Mouse (Mus musculus) embryonic facial prominence, embryonic 11.5 days (tissue): ENCODE measurements around the gene Olfr557. TPM values are rescaled to one million over a fixed set of nuclear protein-coding genes. Genes with fewer than 3 reads are reported as not detected.

Experiments
- ATAC-seq: fragments of 200-750 bp; cut with Nextera tagmentation; replicated peaks from 2 replicates; pipeline ENCODE4 v1.8.0; 2017; ENCODE audit warnings: low read depth; ENCODE audit not compliant: insufficient number of reproducible peaks, low FRiP score, low TSS enrichment
- DNase-seq: peaks from one replicate; pipeline ENCODE4 v3.0.0-alpha.2; 2015; ENCODE audit warnings: low spot score
- H3K27ac ChIP-seq: fragments of 300-500 bp; sonication (generic); replicated peaks from 2 replicates; pipeline ENCODE4 v1.5.1; 2014; ENCODE audit warnings: mild to moderate bottlenecking, low read depth, low read length, control low read depth
- H3K27me3 ChIP-seq: fragments of 300-500 bp; sonication (generic); 2 replicates; pipeline ENCODE4 v1.6.1; 2014; ENCODE audit warnings: mild to moderate bottlenecking, low read length, moderate library complexity, mixed read lengths; ENCODE audit not compliant: control insufficient read depth, insufficient read depth
- H3K36me3 ChIP-seq: fragments of 300-500 bp; sonication (generic); replicated peaks from 2 replicates; pipeline ENCODE4 v1.6.1; 2014; ENCODE audit warnings: low read depth, mild to moderate bottlenecking, low read length, moderate library complexity, mixed read lengths; ENCODE audit not compliant: control insufficient read depth, insufficient read depth
- H3K4me1 ChIP-seq: fragments of 300-500 bp; sonication (generic); 2 replicates; pipeline ENCODE4 v1.6.1; 2014; ENCODE audit warnings: low read length, mixed read lengths; ENCODE audit not compliant: control insufficient read depth, insufficient read depth
- H3K4me2 ChIP-seq: fragments of 300-500 bp; sonication (generic); 2 replicates; pipeline ENCODE4 v1.6.1; 2014; ENCODE audit warnings: low read depth, mild to moderate bottlenecking, control low read depth, low read length, moderate library complexity
- H3K4me3 ChIP-seq: fragments of 300-500 bp; sonication (generic); 2 replicates; pipeline ENCODE4 v1.5.1; 2014; ENCODE audit warnings: low read depth, low read length, control low read depth
- H3K9ac ChIP-seq: fragments of 300-500 bp; sonication (generic); replicated peaks from 2 replicates; pipeline ENCODE4 v1.6.1; 2014; ENCODE audit warnings: mild to moderate bottlenecking, control low read depth, low read length
- H3K9me3 ChIP-seq: fragments of 300-500 bp; sonication (generic); replicated peaks from 2 replicates; pipeline ENCODE4 v1.6.1; 2016; ENCODE audit warnings: mild to moderate bottlenecking, low read length, inconsistent platforms, mixed read lengths; ENCODE audit not compliant: control insufficient read depth
- WGBS: fragments of 180-500 bp; shearing (Covaris S2); extraction: QIAGEN DNeasy Blood & Tissue Kit; methylation state at CpG from one replicate; pipeline ENCODE4 v1.1.7; 2014; 5-methylcytosine and 5-hydroxymethylcytosine counted together
- polyA plus RNA-seq: library from polyadenylated mRNA; unstranded; fragments of >200 nt; fragmentation: Nextera tagmentation; extraction: Ambion mirVana; gene quantifications from 2 replicates; pipeline ENCODE4 v1.2.1, GENCODE M21; 2014

Olfr557 gene
- polyA plus RNA-seq, 1 experiment from 2014 or later: not detected

- Histone ChIP-seq H3K4me2 (no peak within 1 kb of the TSS), H3K9ac (no peak within 1 kb of the TSS), H3K4me3 (no peak within 1 kb of the TSS), H3K36me3 (no peaks in the 10 kb centered on the region), H3K27me3 (no peaks in the 10 kb centered on the region), H3K9me3 (no peaks in the 10 kb centered on the region), H3K27ac (no peak within 1 kb of the TSS), H3K4me1 (no peaks in the 10 kb centered on the region)
- DNase-seq: no peak
- no peak for ATAC-seq
These were observed 6.2 kb downstream of the Olfr557 start, which contains the start of gene Olfr558 for GRCm38 (mm10) chr7:102701915-102702314. Olfr558 (plus strand) TSS chr7:102702215.

GRCm38 (mm10) chr7:102718970-102719369 is 23.3 kb downstream of the Olfr557 start, which contains the start of gene Olfr33:
Olfr33 (minus strand) TSS chr7:102719070.
- H3K27ac ChIP-seq: no peak within 1 kb of the TSS
- ATAC-seq: no peak

DNA sequence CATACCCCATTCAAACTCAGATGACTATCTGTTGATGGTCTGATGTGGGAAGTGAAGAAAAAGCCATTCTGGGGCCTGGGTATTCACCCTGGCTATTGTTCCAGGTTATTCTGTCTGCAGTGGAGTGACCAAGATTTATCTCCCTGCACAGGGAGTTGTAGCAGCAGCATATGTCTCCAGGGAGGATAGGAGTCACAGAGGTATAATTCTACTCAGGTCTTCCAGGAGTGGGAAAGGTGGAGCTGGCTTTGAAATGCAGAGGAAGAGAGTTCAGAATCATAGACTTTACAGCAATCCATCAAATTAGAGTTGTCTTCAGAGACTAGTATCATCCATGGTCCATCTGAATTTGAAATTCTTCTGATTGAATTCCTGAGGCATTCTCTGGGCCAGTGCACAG is 31.7 kb downstream of the Olfr557 start, which contains the start of gene Olfr559:
TSS of gene Olfr559 (minus strand) at position 101 of the 400 bp plus-strand sequence.
- no peak within 1 kb of the TSS for H3K4me2 ChIP-seq
- no peak within 1 kb of the TSS for H3K9ac ChIP-seq
- H3K4me3 ChIP-seq: no peak within 1 kb of the TSS
- no peaks in the 10 kb centered on the region for H3K4me1 ChIP-seq
- H3K9me3 ChIP-seq: no peaks in the 10 kb centered on the region
- no peak for ATAC-seq
- H3K27ac ChIP-seq: no peak within 1 kb of the TSS
- no peaks in the 10 kb centered on the region for H3K27me3 ChIP-seq
- H3K36me3 ChIP-seq: no peaks in the 10 kb centered on the region
- DNase-seq: no peak

More at GRCm38 (mm10) chr7:102718970-102719369, 23.3 kb downstream of the Olfr557 start, which contains the start of gene Olfr33:
- Histone ChIP-seq H3K4me3 (no peak within 1 kb of the TSS), H3K4me2 (no peak within 1 kb of the TSS), H3K9ac (no peak within 1 kb of the TSS), H3K4me1 (no peaks in the 10 kb centered on the region), H3K9me3 (no peaks in the 10 kb centered on the region), H3K36me3 (no peaks in the 10 kb centered on the region), H3K27me3 (no peaks in the 10 kb centered on the region)
- DNase-seq: no peak
- WGBS: 51% methylated on average over 1 of the region's 1 CpGs

- ATAC-seq: no peak
- Histone ChIP-seq H3K4me2 (no peak overlapping the region), H3K27ac (no peak overlapping the region), H3K36me3 (no peaks in the 10 kb centered on the region), H3K27me3 (no peaks in the 10 kb centered on the region), H3K4me3 (no peak overlapping the region), H3K9me3 (no peaks in the 10 kb centered on the region), H3K9ac (no peak overlapping the region), H3K4me1 (no peaks in the 10 kb centered on the region)
- no peak for DNase-seq
- 60% methylated on average over 1 of the region's 1 CpGs for WGBS
These were observed 38.1 kb downstream of the Olfr557 start for GRCm38 (mm10) chr7:102733793-102734192.

- no peak overlapping the region for H3K27ac ChIP-seq
- ATAC-seq (no peak), DNase-seq (no peak)
- no peaks in the 10 kb centered on the region for H3K4me1 ChIP-seq
- H3K27me3 ChIP-seq: no peaks in the 10 kb centered on the region
- WGBS: 46% methylated on average over 2 of the region's 2 CpGs
- H3K9ac ChIP-seq: no peak overlapping the region
- H3K4me2 ChIP-seq: no peak overlapping the region
- H3K36me3 ChIP-seq: no peaks in the 10 kb centered on the region
- H3K9me3 ChIP-seq: no peaks in the 10 kb centered on the region
- no peak overlapping the region for H3K4me3 ChIP-seq
These were observed 42.0 kb downstream of the Olfr557 start for GRCm38 (mm10) chr7:102737705-102738104.

Other genes starting within 250 kb of the Olfr557 start
- 0.25 and 0.67 TPM in 2 replicates for gene Olfr543, start 214.2 kb upstream of the Olfr557 start, polyA plus RNA-seq
- 0.06 TPM in 1 of 2 replicates, not detected in the other for gene Olfr544, start 207.6 kb upstream of the Olfr557 start, polyA plus RNA-seq
- gene Olfr545, start 196.3 kb upstream of the Olfr557 start, polyA plus RNA-seq: not detected in 2 replicates
- gene Olfr547, start 161.2 kb upstream of the Olfr557 start, polyA plus RNA-seq: not detected in 2 replicates
- gene Olfr548-ps1, start 155.0 kb upstream of the Olfr557 start, polyA plus RNA-seq: not detected in 2 replicates
- gene Olfr549, start 146.0 kb upstream of the Olfr557 start, polyA plus RNA-seq: not detected in 2 replicates
- gene Trim21, start 130.4 kb upstream of the Olfr557 start, polyA plus RNA-seq: 0.52 and 0.72 TPM in 2 replicates
- gene Olfr550, start 124.5 kb upstream of the Olfr557 start, polyA plus RNA-seq: not detected in 2 replicates
- not detected in 2 replicates for gene Olfr551, start 104.0 kb upstream of the Olfr557 start, polyA plus RNA-seq
- gene Olfr552, start 98.1 kb upstream of the Olfr557 start, polyA plus RNA-seq: not detected in 2 replicates
- not detected in 2 replicates for gene Olfr553, start 77.7 kb upstream of the Olfr557 start, polyA plus RNA-seq
- not detected in 2 replicates for gene Olfr554, start 57.5 kb upstream of the Olfr557 start, polyA plus RNA-seq
- gene Olfr555, start 37.1 kb upstream of the Olfr557 start, polyA plus RNA-seq: not detected in 2 replicates
- not detected in 2 replicates for gene Olfr556, start 31.0 kb upstream of the Olfr557 start, polyA plus RNA-seq
- gene Trim68, start 8.6 kb upstream of the Olfr557 start, polyA plus RNA-seq: 11.4 and 14.7 TPM in 2 replicates
- 0.24 TPM in 1 of 2 replicates, not detected in the other for gene Olfr558, start 6.3 kb downstream of the Olfr557 start, polyA plus RNA-seq
- not detected in 2 replicates for gene Olfr33, start 23.2 kb downstream of the Olfr557 start, polyA plus RNA-seq
- not detected in 2 replicates for gene Olfr559, start 31.6 kb downstream of the Olfr557 start, polyA plus RNA-seq
- not detected in 2 replicates for gene Olfr560, start 63.5 kb downstream of the Olfr557 start, polyA plus RNA-seq
- gene Olfr78, start 63.6 kb downstream of the Olfr557 start, polyA plus RNA-seq: 0.08 TPM in 1 of 2 replicates, not detected in the other
- gene Olfr561, start 75.3 kb downstream of the Olfr557 start, polyA plus RNA-seq: not detected in 2 replicates
- not detected in 2 replicates for gene Olfr564, start 107.6 kb downstream of the Olfr557 start, polyA plus RNA-seq
- not detected in 2 replicates for gene Olfr566, start 162.9 kb downstream of the Olfr557 start, polyA plus RNA-seq
- 0.22 TPM in 1 of 2 replicates, not detected in the other for gene Olfr568, start 181.2 kb downstream of the Olfr557 start, polyA plus RNA-seq
- gene Olfr569, start 195.0 kb downstream of the Olfr557 start, polyA plus RNA-seq: not detected in 2 replicates
- not detected in 2 replicates for gene Olfr570, start 198.7 kb downstream of the Olfr557 start, polyA plus RNA-seq
- gene Olfr571, start 221.6 kb downstream of the Olfr557 start, polyA plus RNA-seq: 0.28 and 0.31 TPM in 2 replicates
- gene Olfr572, start 228.5 kb downstream of the Olfr557 start, polyA plus RNA-seq: not detected in 2 replicates
- gene Olfr573-ps1, start 246.7 kb downstream of the Olfr557 start, polyA plus RNA-seq: not detected in 2 replicates